Mouse (Mus musculus) kidney, embryonic 15.5 days (tissue): ENCODE measurements around the gene Adcy5. TPM values are rescaled to one million over a fixed set of nuclear protein-coding genes. Genes with fewer than 3 reads are reported as not detected.
A peak's percentile ranks its signal among the peaks of the same experiment; 100 is the strongest.

Source experiments
- ATAC-seq: fragments of 200-750 bp; cut with Nextera tagmentation; replicated peaks from 2 replicates; pipeline ENCODE4 v1.8.0; 2017; ENCODE audit warnings: moderate TSS enrichment; ENCODE audit not compliant: low FRiP score
- H3K27ac ChIP-seq: fragments of 300-500 bp; sonication (generic); 2 replicates; pipeline ENCODE4 v1.5.1; 2015; ENCODE audit warnings: mild to moderate bottlenecking, inconsistent platforms
- H3K27me3 ChIP-seq: fragments of 300-500 bp; sonication (generic); 2 replicates; pipeline ENCODE4 v1.6.1; 2015; ENCODE audit warnings: inconsistent platforms
- H3K36me3 ChIP-seq: fragments of 300-500 bp; sonication (generic); 2 replicates; pipeline ENCODE4 v1.6.1; 2015; ENCODE audit warnings: inconsistent platforms
- H3K4me1 ChIP-seq: fragments of 300-500 bp; sonication (generic); 2 replicates; pipeline ENCODE4 v1.6.1; 2015; ENCODE audit warnings: inconsistent platforms
- H3K4me2 ChIP-seq: fragments of 300-500 bp; sonication (generic); 2 replicates; pipeline ENCODE4 v1.6.1; 2015; ENCODE audit warnings: moderate library complexity, mild to moderate bottlenecking, inconsistent platforms
- H3K4me3 ChIP-seq: fragments of 300-500 bp; sonication (generic); replicated peaks from 2 replicates; pipeline ENCODE4 v1.5.1; 2015; ENCODE audit warnings: mild to moderate bottlenecking, inconsistent platforms
- H3K9ac ChIP-seq: fragments of 300-500 bp; sonication (generic); 2 replicates; pipeline ENCODE4 v1.6.1; 2015; ENCODE audit warnings: mild to moderate bottlenecking, inconsistent platforms
- H3K9me3 ChIP-seq: fragments of 300-500 bp; sonication (generic); replicated peaks from 2 replicates; pipeline ENCODE4 v1.6.1; 2016; ENCODE audit warnings: inconsistent platforms
- WGBS: fragments of 180-500 bp; shearing (Covaris S2); methylation state at CpG from one replicate; pipeline ENCODE4 v1.1.7; 2015; ENCODE audit warnings: mixed read lengths; 5-methylcytosine and 5-hydroxymethylcytosine counted together
- polyA plus RNA-seq: library from polyadenylated mRNA; unstranded; fragments of >200 nt; fragmentation: Nextera tagmentation; extraction: Ambion mirVana; gene quantifications from 2 replicates; pipeline ENCODE4 v1.2.1, GENCODE M21; 2015

Gene Adcy5
- polyA plus RNA-seq = 0.66 and 0.87 TPM in 2 replicates

DNA sequence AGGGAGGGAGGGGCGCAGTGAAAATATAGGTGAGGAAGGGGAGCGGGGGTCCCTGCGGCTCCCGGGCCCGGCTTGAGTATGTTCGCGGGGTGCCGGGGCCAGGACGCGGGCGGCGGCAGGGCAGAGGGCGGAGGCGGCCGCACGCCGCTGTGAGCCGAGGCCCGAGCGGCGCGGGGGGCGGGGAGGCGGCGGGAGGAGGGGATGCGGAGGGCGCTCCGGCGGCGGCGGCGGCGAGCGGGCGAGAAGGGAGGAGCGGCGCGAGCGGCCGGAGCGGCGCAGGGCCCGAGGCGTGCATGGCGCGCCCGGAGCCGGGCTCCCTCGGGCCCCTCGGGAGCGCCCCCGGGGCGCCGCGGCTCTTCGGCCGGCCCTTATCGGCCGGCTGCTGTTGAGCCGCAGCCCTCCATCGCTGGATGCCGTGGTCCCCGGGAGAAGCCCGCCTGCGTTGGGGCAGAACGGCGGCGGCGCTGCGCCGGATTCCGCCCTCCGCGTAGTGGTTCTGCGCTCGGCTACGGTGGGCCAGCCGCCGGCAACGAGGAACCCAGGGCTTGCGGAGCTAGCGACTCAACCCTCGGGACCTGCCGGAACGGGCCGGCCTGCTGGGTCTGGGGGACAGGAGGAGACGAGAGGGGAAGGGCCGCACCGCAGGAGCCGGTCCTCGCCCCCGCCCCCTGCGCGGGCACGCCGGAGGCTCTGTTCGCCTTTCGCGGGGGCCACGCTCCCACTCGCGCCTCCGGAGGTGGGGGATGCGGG is at the start of gene Adcy5:
Gene Adcy5 (plus strand): TSS at position 237 of the 750 bp plus-strand sequence.
- no peak within 1 kb of the TSS for H3K27ac ChIP-seq
- WGBS = under 1% methylated on average over 52 of the region's 104 CpGs

DNA sequence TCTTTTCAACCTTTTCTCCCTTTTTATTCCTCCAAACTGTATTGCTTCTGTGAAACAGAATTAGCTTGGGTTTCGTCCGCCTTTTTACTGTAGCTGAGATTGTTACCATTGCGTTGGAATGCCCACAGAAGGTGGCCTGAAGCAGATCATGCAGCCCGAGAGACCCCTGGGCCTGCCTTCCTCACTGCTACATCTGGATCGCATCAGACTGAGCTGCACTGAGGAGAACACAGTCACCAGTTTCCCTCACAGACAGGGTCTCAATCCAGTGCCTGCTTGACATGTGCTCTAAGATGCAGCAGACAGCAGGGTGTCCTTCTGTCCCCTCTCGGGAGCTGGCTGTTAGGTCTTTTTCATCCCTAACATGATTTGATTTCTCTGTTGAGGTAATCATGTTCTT is 46.7 kb upstream of the Adcy5 start:
- Histone ChIP-seq H3K27me3 (no peaks in the 10 kb centered on the region), H3K9me3 (no peaks in the 10 kb centered on the region), H3K4me2 (no peak overlapping the region), H3K4me1 (peaks cover 6% of the 10 kb centered on the region; the same call in 1 of the 2 replicates), H3K36me3 (peaks cover 33% of the 10 kb centered on the region), H3K27ac (no peak overlapping the region), H3K4me3 (no peak overlapping the region), H3K9ac (no peak overlapping the region)
- WGBS = 88% methylated on average over 6 of the region's 6 CpGs
- ATAC-seq = no peak

More for the DNA sequence above, at the start of gene Adcy5:
- ATAC-seq = peak; percentile 58
- Histone ChIP-seq H3K4me1 (peaks cover 36% of the 10 kb centered on the region), H3K4me3 (peak within 1 kb of the TSS; percentile 69), H3K27me3 (peaks cover 95% of the 10 kb centered on the region), H3K9ac (peak within 1 kb of the TSS; percentile 53), H3K4me2 (peak within 1 kb of the TSS; percentile 99), H3K9me3 (no peaks in the 10 kb centered on the region), H3K36me3 (no peaks in the 10 kb centered on the region)

DNA sequence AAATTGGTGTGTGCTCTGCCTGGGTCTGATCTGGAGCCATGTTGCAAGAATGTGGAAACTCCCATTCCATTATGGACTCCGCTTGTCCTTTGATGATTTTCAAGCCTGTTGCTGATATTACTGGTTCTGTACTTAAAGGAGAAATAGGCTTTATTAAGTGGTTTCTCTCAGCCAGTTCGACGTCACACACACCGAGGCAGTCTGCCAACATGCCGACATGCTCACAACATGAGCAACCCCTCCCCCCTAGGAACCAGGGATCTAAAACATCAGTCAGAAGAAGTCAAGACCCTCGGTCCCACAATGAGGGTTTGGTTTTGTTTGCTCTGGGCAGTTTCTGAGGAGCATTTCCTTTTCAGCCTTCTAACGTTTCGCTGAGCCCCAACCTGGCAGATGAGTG is 45.5 kb upstream of the Adcy5 start:
- H3K9me3 ChIP-seq = no peaks in the 10 kb centered on the region
- H3K9ac ChIP-seq = no peak overlapping the region
- 49% methylated on average over 8 of the region's 8 CpGs for WGBS
- no peak overlapping the region for H3K4me2 ChIP-seq
- ATAC-seq = no peak
- H3K4me3 ChIP-seq = no peak overlapping the region
- peaks cover 6% of the 10 kb centered on the region; the same call in 1 of the 2 replicates for H3K4me1 ChIP-seq
- H3K27ac ChIP-seq = no peak overlapping the region
- no peaks in the 10 kb centered on the region for H3K27me3 ChIP-seq
- peaks cover 27% of the 10 kb centered on the region for H3K36me3 ChIP-seq

DNA sequence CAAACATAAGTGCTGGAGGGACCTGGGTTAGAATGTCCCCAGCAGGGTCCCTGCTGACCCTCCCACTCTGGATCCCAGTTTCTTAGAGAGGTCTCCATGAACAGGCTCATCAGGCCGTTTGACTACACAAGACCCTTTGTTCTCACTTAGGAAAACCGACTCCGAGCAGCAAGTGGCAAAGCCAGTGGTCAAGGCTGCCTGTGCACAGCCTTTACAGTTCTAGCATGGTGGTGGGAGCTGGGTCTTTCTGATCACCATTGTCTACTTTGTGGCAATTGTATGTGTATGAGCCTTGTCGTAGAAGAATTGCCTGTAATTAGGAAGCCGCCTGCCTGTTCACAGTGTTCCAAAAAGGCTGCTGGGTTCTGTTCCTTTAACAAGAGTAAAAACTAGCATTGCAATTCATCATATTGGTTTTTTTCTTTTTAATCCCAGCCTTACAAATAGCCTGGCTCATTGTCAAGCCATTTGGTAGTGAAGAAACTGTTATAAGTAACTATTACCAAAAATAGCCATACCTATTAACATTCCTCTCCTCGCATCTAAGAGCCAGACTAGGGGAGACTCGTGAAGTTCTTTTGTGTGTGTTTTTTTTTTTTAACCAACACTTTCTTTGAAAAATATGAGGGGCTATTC is 44.9 kb upstream of the Adcy5 start:
- H3K27me3 ChIP-seq = no peaks in the 10 kb centered on the region
- peaks cover 23% of the 10 kb centered on the region for H3K36me3 ChIP-seq
- H3K4me1 ChIP-seq = peaks cover 6% of the 10 kb centered on the region; the same call in 1 of the 2 replicates
- H3K9me3 ChIP-seq = no peaks in the 10 kb centered on the region
- H3K27ac ChIP-seq = no peak overlapping the region
- no peak overlapping the region for H3K9ac ChIP-seq
- no peak overlapping the region for H3K4me2 ChIP-seq
- WGBS = 42% methylated on average over 7 of the region's 7 CpGs
- H3K4me3 ChIP-seq = no peak overlapping the region
- no peak for ATAC-seq

DNA sequence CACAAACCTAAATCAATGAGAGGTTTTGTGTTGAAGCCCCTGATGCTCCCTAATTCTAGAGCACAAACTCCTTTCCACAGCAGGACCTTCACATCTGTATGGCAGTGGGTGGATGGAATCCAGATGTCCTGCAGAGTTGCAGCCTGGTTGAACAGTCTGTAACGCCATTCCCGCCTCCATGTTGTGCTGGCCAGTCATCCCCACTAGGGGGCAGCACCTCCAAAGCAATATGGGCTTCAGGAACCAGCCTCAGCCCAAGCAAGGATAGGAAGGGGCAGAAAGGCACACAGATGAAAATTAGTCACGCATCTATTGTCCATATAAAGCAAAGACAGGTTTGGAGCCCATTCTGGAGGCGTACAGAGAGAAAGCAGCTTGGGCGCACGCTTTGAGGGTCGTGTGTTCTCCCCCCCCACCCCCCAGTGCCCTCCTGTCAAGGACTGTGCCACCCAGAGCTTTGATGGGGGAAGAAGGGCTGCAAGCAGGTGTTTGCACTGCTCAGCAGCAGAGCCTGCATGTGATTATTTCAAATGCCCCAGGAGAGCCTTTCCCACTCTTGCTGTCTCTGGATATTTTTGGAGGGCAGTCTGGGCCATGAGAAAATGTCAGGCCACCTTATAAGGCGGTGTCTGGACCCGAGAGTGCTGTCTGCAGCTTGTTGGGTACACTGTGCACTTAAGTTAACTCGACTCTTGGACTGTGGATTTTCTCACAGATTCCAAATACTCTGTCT is 44.1 kb upstream of the Adcy5 start:
- no peaks in the 10 kb centered on the region for H3K9me3 ChIP-seq
- peak; percentile 81 for ATAC-seq

DNA sequence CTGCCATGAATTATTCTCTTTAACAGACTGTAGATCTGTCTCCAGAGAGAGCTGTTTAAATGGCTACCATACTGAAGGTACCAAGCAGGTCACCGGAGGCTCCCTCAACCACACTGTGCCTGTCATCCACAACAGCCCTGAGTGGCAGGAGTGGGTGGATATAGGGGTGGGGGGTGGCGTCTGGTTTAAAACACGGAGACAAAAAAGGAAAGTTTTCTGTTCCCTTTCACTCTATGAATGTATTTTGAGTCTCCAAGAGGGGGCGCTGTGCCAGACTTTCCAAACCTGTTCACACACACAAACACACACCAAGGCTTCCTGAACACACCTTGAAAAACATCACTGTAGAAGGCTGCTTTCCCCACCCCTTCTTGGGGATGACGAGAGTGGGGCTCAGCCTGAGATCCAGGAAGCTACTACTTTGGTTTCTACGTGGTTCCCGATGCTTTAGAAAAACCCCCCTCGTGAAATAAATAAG is 43.5 kb upstream of the Adcy5 start:
- H3K9ac ChIP-seq = no peak overlapping the region
- no peak overlapping the region for H3K4me2 ChIP-seq
- H3K4me1 ChIP-seq = peaks cover 6% of the 10 kb centered on the region; the same call in 1 of the 2 replicates
- ATAC-seq = no peak
- no peak overlapping the region for H3K27ac ChIP-seq
- peaks cover 20% of the 10 kb centered on the region for H3K36me3 ChIP-seq
- WGBS = 72% methylated on average over 8 of the region's 8 CpGs
- H3K4me3 ChIP-seq = no peak overlapping the region
- no peaks in the 10 kb centered on the region for H3K9me3 ChIP-seq
- no peaks in the 10 kb centered on the region for H3K27me3 ChIP-seq

More for the DNA sequence above, 44.1 kb upstream of the Adcy5 start:
- H3K36me3 ChIP-seq = peaks cover 23% of the 10 kb centered on the region
- H3K9ac ChIP-seq = no peak overlapping the region
- no peak overlapping the region for H3K27ac ChIP-seq
- H3K4me2 ChIP-seq = no peak overlapping the region
- WGBS = 35% methylated on average over 10 of the region's 10 CpGs
- no peaks in the 10 kb centered on the region for H3K27me3 ChIP-seq
- H3K4me3 ChIP-seq = no peak overlapping the region
- peaks cover 6% of the 10 kb centered on the region; the same call in 1 of the 2 replicates for H3K4me1 ChIP-seq

DNA sequence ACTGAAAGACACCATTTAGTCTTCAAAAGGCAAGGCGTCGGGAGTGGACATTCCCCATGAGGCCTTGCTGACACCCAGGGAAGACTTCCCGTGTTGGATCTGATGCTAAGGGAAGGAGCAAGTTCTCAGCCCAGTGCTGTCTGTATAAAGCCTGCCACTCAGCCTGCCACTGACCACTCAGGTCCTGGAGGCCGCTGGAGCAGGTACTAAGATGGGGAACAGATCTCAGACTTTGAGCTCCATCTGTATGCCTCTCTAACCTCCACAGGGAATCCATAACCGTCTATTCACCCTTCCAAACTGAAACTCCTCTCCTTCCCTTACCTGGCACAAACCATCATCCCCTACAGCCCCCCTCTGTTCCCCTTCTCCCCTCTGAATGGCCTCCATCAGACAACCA is 41.2 kb upstream of the Adcy5 start:
- 83% methylated on average over 5 of the region's 5 CpGs for WGBS
- Histone ChIP-seq H3K4me1 (peaks cover 8% of the 10 kb centered on the region; the same call in 1 of the 2 replicates), H3K9me3 (no peaks in the 10 kb centered on the region), H3K27me3 (no peaks in the 10 kb centered on the region), H3K36me3 (peaks cover 1% of the 10 kb centered on the region; the same call in 1 of the 2 replicates), H3K9ac (no peak overlapping the region), H3K4me2 (no peak overlapping the region), H3K27ac (no peak overlapping the region), H3K4me3 (no peak overlapping the region)
- no peak for ATAC-seq

DNA sequence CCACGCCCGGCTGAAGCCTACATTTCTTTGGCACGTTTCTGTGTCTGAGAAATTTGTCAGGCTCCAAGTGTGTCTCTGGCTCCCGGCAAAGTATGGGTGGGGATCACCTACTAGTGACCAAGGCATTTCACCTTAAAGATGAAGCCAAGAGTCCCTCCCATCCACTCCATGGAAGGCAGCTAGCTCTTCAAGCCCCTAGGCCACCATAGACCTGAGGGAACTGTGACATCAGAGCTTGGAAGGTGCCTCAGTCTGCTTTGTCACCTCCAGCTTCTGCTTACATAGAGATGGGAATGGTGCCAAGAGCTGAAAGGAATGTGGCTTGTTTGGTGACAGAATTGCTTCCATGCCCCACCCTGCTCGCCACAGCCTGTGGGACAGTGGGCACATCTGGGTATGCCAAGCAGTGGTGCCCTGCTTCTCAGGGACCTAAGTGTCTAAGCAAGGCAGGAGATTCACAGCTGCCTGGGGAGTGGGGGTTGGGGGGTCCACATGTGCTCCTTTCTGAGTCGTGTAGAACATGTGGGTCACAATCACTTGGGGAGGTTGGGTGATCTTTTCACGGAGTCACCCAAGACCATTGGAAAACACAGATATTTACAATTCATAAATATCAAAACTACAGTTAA is 38.2 kb upstream of the Adcy5 start:
- no peak overlapping the region for H3K9ac ChIP-seq
- H3K9me3 ChIP-seq = no peaks in the 10 kb centered on the region
- H3K27ac ChIP-seq = no peak overlapping the region
- H3K4me1 ChIP-seq = 0 out of 2 replicates have a peak, but pooled peaks cover 2% of the 10 kb centered on the region
- H3K36me3 ChIP-seq = no peaks in the 10 kb centered on the region
- no peak overlapping the region for H3K4me3 ChIP-seq
- 85% methylated on average over 7 of the region's 7 CpGs for WGBS
- no peak overlapping the region for H3K4me2 ChIP-seq
- no peaks in the 10 kb centered on the region for H3K27me3 ChIP-seq
- ATAC-seq = no peak

DNA sequence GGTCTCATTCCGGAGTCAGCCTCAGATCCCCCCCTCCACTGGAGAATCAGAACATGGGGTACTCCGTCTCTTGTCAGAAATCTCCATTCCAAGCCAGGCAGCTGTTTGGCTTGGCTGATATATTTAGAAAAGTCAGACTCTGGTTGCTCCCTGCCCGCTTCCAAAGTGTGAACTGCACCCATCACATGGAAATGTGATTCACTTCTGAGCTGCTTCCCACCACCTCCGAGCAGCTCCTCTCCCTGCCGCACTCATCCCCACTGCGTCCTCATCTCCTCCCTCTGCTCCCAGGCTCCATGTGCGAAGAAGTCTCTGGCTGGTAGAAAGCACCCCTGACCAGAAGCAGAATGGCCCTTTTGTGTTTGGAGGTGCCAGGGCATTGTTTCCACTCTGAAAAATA is 37.2 kb upstream of the Adcy5 start:
- 55% methylated on average over 7 of the region's 7 CpGs for WGBS

DNA sequence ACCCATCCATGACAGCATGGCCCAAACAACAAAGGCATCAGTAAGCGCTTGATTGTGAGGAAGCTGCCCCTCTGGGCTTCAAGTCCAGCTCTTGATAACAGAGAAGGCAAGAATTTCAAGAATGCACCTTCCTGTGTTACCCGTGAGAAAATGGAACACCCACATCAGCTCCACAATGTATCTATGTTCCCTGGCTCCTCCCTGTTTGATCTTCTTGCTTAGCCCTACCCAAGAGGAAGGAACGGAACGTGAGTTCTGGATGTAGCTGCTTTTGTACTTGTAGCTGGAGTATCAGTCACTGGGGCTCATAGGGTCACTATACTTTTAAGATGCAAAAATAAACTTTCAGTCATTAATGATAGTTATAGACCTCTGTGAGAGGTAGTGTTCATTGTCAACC is 34.1 kb upstream of the Adcy5 start:
- H3K27ac ChIP-seq = no peak overlapping the region
- no peak overlapping the region for H3K4me2 ChIP-seq
- H3K36me3 ChIP-seq = no peaks in the 10 kb centered on the region
- 74% methylated on average over 4 of the region's 4 CpGs for WGBS
- H3K9ac ChIP-seq = no peak overlapping the region
- H3K27me3 ChIP-seq = no peaks in the 10 kb centered on the region
- H3K4me3 ChIP-seq = no peak overlapping the region
- 0 out of 2 replicates have a peak, but pooled peaks cover 2% of the 10 kb centered on the region for H3K4me1 ChIP-seq
- ATAC-seq = no peak
- H3K9me3 ChIP-seq = no peaks in the 10 kb centered on the region

More for the DNA sequence above, 37.2 kb upstream of the Adcy5 start:
- no peaks in the 10 kb centered on the region for H3K9me3 ChIP-seq
- no peak overlapping the region for H3K4me2 ChIP-seq
- H3K9ac ChIP-seq = no peak overlapping the region
- no peak overlapping the region for H3K27ac ChIP-seq
- no peak overlapping the region for H3K4me3 ChIP-seq
- H3K4me1 ChIP-seq = 0 out of 2 replicates have a peak, but pooled peaks cover 2% of the 10 kb centered on the region
- no peaks in the 10 kb centered on the region for H3K36me3 ChIP-seq
- no peaks in the 10 kb centered on the region for H3K27me3 ChIP-seq
- no peak for ATAC-seq

DNA sequence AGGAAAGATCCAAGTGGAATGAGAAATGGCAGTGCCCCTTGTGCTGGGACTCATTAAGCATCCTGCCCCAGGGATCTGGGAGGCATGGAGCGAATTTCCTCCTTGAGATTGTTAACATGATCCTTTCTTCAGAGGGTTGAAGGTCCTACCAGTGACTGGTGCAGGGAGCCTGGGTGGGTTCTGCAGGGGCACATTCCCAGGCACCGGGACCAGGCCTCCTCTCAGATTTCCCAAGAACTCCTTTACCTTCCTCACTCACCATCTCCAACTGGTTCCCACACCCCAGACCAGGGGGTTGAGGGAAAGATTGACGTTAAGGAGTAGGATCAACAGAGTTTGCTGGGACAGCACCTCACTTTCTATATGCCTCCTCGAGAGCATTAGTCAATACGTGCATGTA is 27.4 kb upstream of the Adcy5 start:
- no peaks in the 10 kb centered on the region for H3K36me3 ChIP-seq
- no peaks in the 10 kb centered on the region for H3K9me3 ChIP-seq
- H3K27ac ChIP-seq = no peak overlapping the region
- H3K4me1 ChIP-seq = no peaks in the 10 kb centered on the region
- no peaks in the 10 kb centered on the region for H3K27me3 ChIP-seq
- 90% methylated on average over 5 of the region's 5 CpGs for WGBS
- no peak overlapping the region for H3K9ac ChIP-seq
- no peak overlapping the region for H3K4me3 ChIP-seq
- no peak overlapping the region for H3K4me2 ChIP-seq
- ATAC-seq = no peak
